Mouse (Mus musculus) T-helper 17 cell (primary cell): ENCODE measurements around the gene Hfe.

ENCODE experiments used
- in situ Hi-C, 2 experiments: fragments of 300-600 bp; cut with MboI, MseI; formaldehyde crosslinking; loops; 1 replicate in 1 of 2; 2 replicates in 1 of 2; pipeline ENCODE4 v1.15.1; 2025; ENCODE audit warnings: high pct_unique_total_duplicates in 2 of 2

Hfe gene

GRCm38 (mm10) chr13:23745381-23746161 is 34.9 kb upstream of the Hfe start, which contains the start of gene Hist1h3c:
Hist1h3c (minus strand) TSS chr13:23745602.
- in situ Hi-C loops = loop anchor here (5.0 kb wide), 1 partner anchor 1708 kb away; the partner anchor contains the start of genes Hist1h2ah (in 2 of the 2) and Hist1h2bk (in 2 of the 2)

GRCm38 (mm10) chr13:23744421-23745380 is 34.0 kb upstream of the Hfe start:
- in situ Hi-C loops = loop anchor here (5.0 kb wide), 1 partner anchor 1707 kb away; the partner anchor contains the start of genes Hist1h2ah (in 2 of the 2) and Hist1h2bk (in 2 of the 2)

GRCm38 (mm10) chr13:23743963-23744362 is 33.3 kb upstream of the Hfe start:
- in situ Hi-C loops = no loop called here

- in situ Hi-C loops = no loop called here
Observed at GRCm38 (mm10) chr13:23743215-23743614, 32.6 kb upstream of the Hfe start.

GRCm38 (mm10) chr13:23742007-23742406 is 31.4 kb upstream of the Hfe start:
- in situ Hi-C loops = no loop called here

GRCm38 (mm10) chr13:23740910-23741309 is 30.3 kb upstream of the Hfe start:
- in situ Hi-C loops = no loop called here

- in situ Hi-C loops = no loop called here
Observed at GRCm38 (mm10) chr13:23740256-23740840, 29.7 kb upstream of the Hfe start.

- in situ Hi-C loops = loop anchor here in 1 of 2 experiments (5.0 kb wide), 2 partner anchors 38 to 113 kb away; no protein-coding TSS in a partner anchor
Observed at GRCm38 (mm10) chr13:23739922-23740252, 29.2 kb upstream of the Hfe start.

GRCm38 (mm10) chr13:23739069-23739921 is 28.6 kb upstream of the Hfe start:
- in situ Hi-C loops = loop anchor here in 1 of 2 experiments (5.0 kb wide), 2 partner anchors 37 to 112 kb away; no protein-coding TSS in a partner anchor

- in situ Hi-C loops = loop anchor here in 1 of 2 experiments (5.0 kb wide), 2 partner anchors 36 to 111 kb away; no protein-coding TSS in a partner anchor
Observed at GRCm38 (mm10) chr13:23738677-23739068, 28.0 kb upstream of the Hfe start, which contains the start of gene Hist1h1c. Hist1h1c (plus strand) TSS chr13:23738808.

- in situ Hi-C loops = loop anchor here in 1 of 2 experiments (5.0 kb wide), 2 partner anchors 36 to 111 kb away; no protein-coding TSS in a partner anchor
Observed at GRCm38 (mm10) chr13:23738041-23738440, 27.4 kb upstream of the Hfe start.

GRCm38 (mm10) chr13:23737091-23737490 is 26.4 kb upstream of the Hfe start:
- in situ Hi-C loops = loop anchor here in 1 of 2 experiments (5.0 kb wide), 2 partner anchors 35 to 110 kb away; no protein-coding TSS in a partner anchor

GRCm38 (mm10) chr13:23732156-23732804 is 21.6 kb upstream of the Hfe start:
- in situ Hi-C loops = loop anchor here in 1 of 2 experiments (5.0 kb wide), 1 partner anchor 40 kb away; no protein-coding TSS in a partner anchor

- in situ Hi-C loops = loop anchor here in 1 of 2 experiments (5.0 kb wide), 1 partner anchor 38 kb away; no protein-coding TSS in a partner anchor
Observed at GRCm38 (mm10) chr13:23730479-23730878, 19.8 kb upstream of the Hfe start.

- in situ Hi-C loops = loop anchor here in 1 of 2 experiments (5.0 kb wide), 2 partner anchors 37 to 97 kb away; no protein-coding TSS in a partner anchor
Observed at GRCm38 (mm10) chr13:23729706-23730105, 19.1 kb upstream of the Hfe start.

- in situ Hi-C loops = loop anchor here in 1 of 2 experiments (5.0 kb wide), 1 partner anchor 97 kb away; no protein-coding TSS in a partner anchor
Observed at GRCm38 (mm10) chr13:23729192-23729525, 18.5 kb upstream of the Hfe start.

- in situ Hi-C loops = loop anchor here in 1 of 2 experiments (5.0 kb wide), 1 partner anchor 96 kb away; no protein-coding TSS in a partner anchor
Observed at GRCm38 (mm10) chr13:23728472-23729191, 18.0 kb upstream of the Hfe start.

GRCm38 (mm10) chr13:23725213-23725612 is 14.6 kb upstream of the Hfe start:
- in situ Hi-C loops = loop anchor here in 1 of 2 experiments (5.0 kb wide), 1 partner anchor 93 kb away; no protein-coding TSS in a partner anchor
